Mouse (Mus musculus) spleen, adult 2 months (tissue): ENCODE measurements around the gene Lrrn3. TPM values are rescaled to one million over a fixed set of nuclear protein-coding genes. Genes with fewer than 3 reads are reported as not detected.

Source experiments
- DNase-seq, 2 experiments: peaks; one replicate each; pipeline versions ENCODE4 v3.0.0 to v3.0.0-alpha.2; 2012 to 2021; ENCODE audit warnings: low spot score in 2 of 2, low read depth in 1 of 2
- H3K27ac ChIP-seq: fragments of 200-500 bp; 2 replicates; pipeline ENCODE4 v1.5.1; 2012; ENCODE audit warnings: low read length, inconsistent platforms; ENCODE audit not compliant: insufficient read depth
- H3K27me3 ChIP-seq: fragments of 200-500 bp; 2 replicates; pipeline ENCODE4 v1.6.1; 2012; ENCODE audit warnings: mild to moderate bottlenecking, moderate library complexity, low read length, inconsistent platforms; ENCODE audit not compliant: control insufficient read depth, insufficient read depth
- H3K36me3 ChIP-seq: fragments of 200-500 bp; 2 replicates; pipeline ENCODE4 v1.6.1; 2012; ENCODE audit warnings: mild to moderate bottlenecking, low read length, inconsistent platforms; ENCODE audit not compliant: control insufficient read depth, insufficient read depth
- H3K4me1 ChIP-seq: fragments of 200-500 bp; 2 replicates; pipeline ENCODE4 v1.6.1; 2011; ENCODE audit warnings: inconsistent platforms; ENCODE audit not compliant: control insufficient read depth, insufficient read depth, insufficient read length
- H3K4me3 ChIP-seq: fragments of 200-500 bp; 2 replicates; pipeline ENCODE4 v1.5.1; 2011; ENCODE audit warnings: mild to moderate bottlenecking, inconsistent platforms; ENCODE audit not compliant: insufficient read depth, insufficient read length; ENCODE audit errors: extremely low read depth
- CTCF ChIP-seq: fragments of 200-500 bp; IDR thresholded peaks from 2 replicates; pipeline ENCODE4 v1.5.1; 2011; ENCODE audit warnings: mild to moderate bottlenecking, inconsistent platforms; ENCODE audit not compliant: insufficient read depth, insufficient read length, insufficient replicate concordance; ENCODE audit errors: extremely low read depth
- POLR2A ChIP-seq: fragments of 200-500 bp; IDR thresholded peaks from 2 replicates; pipeline ENCODE4 v1.6.1; 2011; ENCODE audit warnings: low read depth, low read length, inconsistent platforms
- WGBS: fragments of 180-500 bp; shearing (Covaris S2); methylation state at CpG from one replicate; pipeline ENCODE4 v1.1.7; 2018; 5-methylcytosine and 5-hydroxymethylcytosine counted together
- polyA plus RNA-seq: library from polyadenylated mRNA; depleted of rRNA; stranded (reverse); fragments of >200 nt; gene quantifications from 2 replicates; pipeline ENCODE4 v1.2.3, GENCODE M21; 2012

The Lrrn3 gene
- polyA plus RNA-seq, 1 experiment: 0.48 TPM

DNA sequence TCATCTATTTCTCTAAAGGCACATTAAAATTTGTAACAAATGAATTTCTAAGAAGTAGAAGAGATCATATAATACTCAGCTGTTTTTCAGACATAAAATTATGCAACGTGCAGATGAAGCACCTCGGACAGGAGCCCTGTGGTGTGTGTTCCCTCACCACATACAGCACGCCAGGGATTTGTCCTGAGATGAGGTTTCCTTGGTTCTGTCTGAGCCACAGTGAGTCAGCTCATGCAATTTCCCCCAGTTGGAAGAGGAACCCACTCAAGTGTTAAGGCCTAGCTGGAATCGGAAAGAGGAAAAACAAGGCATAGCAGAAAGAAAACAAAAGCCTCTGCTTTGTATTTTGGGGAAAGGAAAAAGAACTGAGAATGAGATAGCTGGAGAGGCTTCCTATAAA lies 22.4 kb upstream of the Lrrn3 start:
- H3K4me3 ChIP-seq: no peak overlapping the region
- no peak for DNase-seq

DNA sequence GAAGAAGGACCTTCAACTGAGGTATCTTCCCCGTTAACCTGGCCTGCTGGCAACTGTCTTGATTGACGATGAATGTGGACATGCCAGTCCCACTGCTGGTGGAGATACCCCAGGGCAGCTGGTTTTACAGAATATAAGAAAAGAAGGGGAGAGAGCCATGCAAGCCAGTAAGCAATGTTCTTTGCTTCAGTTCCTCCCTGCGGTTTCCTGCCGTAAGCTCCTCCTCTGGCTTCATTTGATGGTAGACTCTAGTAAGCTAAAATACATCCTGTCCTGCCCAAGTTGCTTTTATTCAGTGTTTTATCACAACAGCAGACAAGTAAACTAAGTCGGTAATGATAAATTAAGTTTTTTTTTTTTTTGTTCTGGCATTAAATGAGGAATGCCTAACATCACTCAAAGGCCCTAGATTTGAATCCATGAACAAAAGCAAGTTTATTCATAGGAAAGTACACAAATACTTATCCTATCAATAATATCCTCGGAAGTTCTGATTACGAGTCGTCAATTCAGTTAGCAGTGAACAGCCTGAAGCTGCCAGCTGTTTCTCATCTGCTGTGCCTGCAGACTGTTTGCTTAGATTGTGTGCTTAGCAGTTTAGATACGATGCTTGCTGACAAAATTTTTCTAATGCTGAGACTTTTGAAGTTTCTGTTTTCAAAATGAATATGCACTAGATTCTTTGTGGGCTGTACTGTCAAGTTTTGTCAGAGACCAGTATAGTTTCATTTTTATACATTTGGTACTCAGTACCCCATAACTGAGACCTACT lies 14.0 kb upstream of the Lrrn3 start:
- H3K27ac ChIP-seq: no peak overlapping the region
- H3K27me3 ChIP-seq: no peaks in the 10 kb centered on the region
- H3K4me1 ChIP-seq: peaks cover 3% of the 10 kb centered on the region; the same call in 1 of the 2 replicates
- DNase-seq: peak in 1 of 2 experiments; percentile 27
- no peaks in the 10 kb centered on the region for H3K36me3 ChIP-seq
- TF ChIP-seq CTCF: no peak
- TF ChIP-seq POLR2A: no peak
- WGBS: 50% methylated on average over 9 of the region's 9 CpGs
- no peak overlapping the region for H3K4me3 ChIP-seq

More for the DNA sequence above, 22.4 kb upstream of the Lrrn3 start:
- H3K27ac ChIP-seq: no peak overlapping the region
- TF ChIP-seq POLR2A: no peak
- no peak for TF ChIP-seq CTCF
- H3K4me1 ChIP-seq: no peaks in the 10 kb centered on the region
- H3K27me3 ChIP-seq: no peaks in the 10 kb centered on the region
- H3K36me3 ChIP-seq: no peaks in the 10 kb centered on the region
- WGBS: 72% methylated on average over 4 of the region's 4 CpGs

DNA sequence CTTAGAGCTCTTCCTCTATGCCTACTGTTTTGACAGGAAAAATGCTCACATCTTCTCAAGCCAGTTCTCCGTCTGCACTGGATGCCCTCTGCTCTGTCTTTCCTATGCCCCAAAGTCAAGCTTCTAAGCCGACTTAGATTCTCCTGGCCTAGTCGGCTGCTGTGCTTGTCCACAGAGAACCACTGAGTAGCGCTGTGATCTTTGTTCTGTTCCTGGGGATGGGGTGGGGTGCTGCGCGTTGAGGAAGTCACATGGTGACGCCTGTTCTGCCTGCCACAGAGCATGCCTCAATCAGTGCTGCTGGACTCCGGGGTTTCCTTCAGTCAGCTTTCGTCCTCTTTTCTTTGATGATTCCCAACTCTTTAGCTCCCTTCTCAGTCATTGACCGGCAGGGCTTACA lies 8.4 kb upstream of the Lrrn3 start:
- WGBS: 51% methylated on average over 10 of the region's 10 CpGs
- H3K27me3 ChIP-seq: no peaks in the 10 kb centered on the region
- H3K36me3 ChIP-seq: no peaks in the 10 kb centered on the region
- peak in 1 of 2 experiments; percentile 20 for DNase-seq
- H3K4me1 ChIP-seq: no peaks in the 10 kb centered on the region
- no peak overlapping the region for H3K4me3 ChIP-seq
- TF ChIP-seq POLR2A (no peak), CTCF (0 out of 2 replicates have a peak, but pooled peaks have one; percentile 1)
- H3K27ac ChIP-seq: no peak overlapping the region

DNA sequence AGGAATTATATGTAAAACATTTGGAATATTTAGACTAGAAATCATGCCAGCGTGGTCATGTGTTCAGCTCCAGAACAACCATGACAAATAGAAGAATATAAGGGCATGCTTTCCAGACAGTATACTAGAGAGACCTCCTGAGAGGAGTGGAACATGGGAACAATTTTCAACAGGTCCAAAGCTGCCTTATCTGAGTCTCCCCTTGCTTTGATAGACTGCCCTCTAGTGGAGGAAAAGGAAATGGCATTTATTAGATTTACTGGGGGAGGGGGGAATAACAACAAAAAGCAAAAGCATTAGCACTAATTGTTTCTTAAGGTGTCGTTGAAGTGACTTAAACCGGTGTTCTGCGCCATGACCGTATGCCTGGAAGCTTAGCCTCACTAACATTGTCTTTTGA lies 774 bp upstream of the Lrrn3 start:
- Histone ChIP-seq H3K4me3 (no peak overlapping the region), H3K36me3 (no peaks in the 10 kb centered on the region), H3K27me3 (peaks cover 2% of the 10 kb centered on the region; the same call in 1 of the 2 replicates), H3K4me1 (no peaks in the 10 kb centered on the region), H3K27ac (no peak overlapping the region)
- peak in 1 of 2 experiments; percentile 23 for DNase-seq
- 45% methylated on average over 5 of the region's 5 CpGs for WGBS
- TF ChIP-seq CTCF: 0 out of 2 replicates have a peak, but pooled peaks have one; percentile 7
- TF ChIP-seq POLR2A: no peak

DNA sequence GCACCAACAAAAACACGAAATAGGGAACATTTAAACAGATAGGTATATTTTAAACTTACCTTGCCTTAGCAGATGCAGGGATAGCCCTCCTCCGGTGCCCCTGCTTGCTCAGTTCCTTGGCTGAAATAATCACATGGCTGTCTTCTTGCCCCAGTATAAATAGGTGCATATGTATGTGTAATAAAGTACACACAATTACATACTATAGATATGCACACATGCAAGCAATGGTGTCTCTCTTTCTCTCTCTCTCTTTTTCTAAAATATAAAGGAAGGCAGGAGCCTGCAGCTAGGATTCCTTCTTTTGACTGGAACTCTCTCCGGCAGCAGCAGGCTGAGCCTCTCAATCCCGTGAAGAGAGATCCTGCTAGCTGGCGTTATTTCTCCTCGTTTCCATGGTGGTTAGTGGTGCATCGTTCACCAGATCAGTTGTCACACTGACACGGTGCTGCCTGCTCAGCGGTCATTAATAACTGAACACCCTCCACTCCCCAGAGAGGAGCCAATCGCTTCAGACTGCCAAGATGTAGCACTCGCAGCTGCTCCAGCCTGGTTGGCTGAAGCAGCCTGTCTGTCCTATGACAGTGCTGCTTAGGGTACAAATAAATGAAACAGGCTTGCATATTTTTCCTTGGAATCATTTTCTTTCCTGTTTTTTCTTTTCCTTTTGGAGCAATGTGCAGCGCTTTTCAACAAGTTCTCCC lies 567 bp downstream of the Lrrn3 start:
- WGBS: 19% methylated on average over 12 of the region's 12 CpGs
- Histone ChIP-seq H3K4me3 (peak overlapping the region; percentile 30; the same call in 1 of the 2 replicates), H3K27ac (no peak overlapping the region), H3K27me3 (peaks cover 2% of the 10 kb centered on the region; the same call in 1 of the 2 replicates), H3K4me1 (no peaks in the 10 kb centered on the region), H3K36me3 (no peaks in the 10 kb centered on the region)
- TF ChIP-seq POLR2A: no peak
- DNase-seq: no peak

DNA sequence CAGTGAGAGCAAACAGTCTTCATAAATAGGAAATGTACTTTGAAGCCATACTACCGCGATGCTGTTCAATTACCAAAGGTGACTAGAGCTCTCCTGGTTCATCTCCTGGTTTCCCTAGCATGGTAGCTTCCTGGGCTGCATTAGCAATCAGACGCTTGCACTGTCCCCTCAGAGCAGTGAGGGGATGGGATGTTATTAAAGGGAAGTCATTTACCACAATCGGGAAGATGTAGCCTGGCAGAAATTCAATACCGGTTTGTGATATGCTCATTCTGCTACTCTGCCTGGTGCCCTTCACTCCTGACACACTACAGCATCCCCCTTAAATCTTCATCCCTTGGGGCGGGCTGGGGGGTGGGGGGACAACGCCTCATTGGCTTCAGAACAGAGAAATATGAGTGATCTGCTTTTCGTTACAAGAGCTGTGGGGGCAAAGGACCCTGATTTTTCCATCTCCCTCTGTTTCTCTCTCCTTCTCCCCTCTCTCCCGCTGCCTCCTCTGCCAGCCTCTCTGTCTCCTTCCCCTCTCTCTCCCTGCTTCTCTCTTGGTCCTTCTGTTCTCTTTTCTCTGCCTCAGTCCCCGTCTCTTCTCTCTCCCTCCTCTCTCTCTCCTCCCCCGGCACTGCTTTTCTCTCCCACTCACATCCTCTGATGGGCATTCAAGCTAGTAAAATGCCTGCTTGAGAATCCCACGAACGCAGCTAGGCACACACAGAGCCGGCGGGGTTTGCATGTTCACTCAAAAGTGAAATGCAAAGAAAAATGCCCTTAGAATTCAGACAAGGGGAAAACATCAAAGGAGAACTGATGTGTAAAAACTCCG lies 1.3 kb downstream of the Lrrn3 start:
- 12% methylated on average over 16 of the region's 16 CpGs for WGBS
- no peak for DNase-seq

More for the DNA sequence above, 1.3 kb downstream of the Lrrn3 start:
- Histone ChIP-seq H3K36me3 (no peaks in the 10 kb centered on the region), H3K4me1 (no peaks in the 10 kb centered on the region), H3K27ac (no peak overlapping the region), H3K4me3 (peak overlapping the region; percentile 38; the same call in 1 of the 2 replicates), H3K27me3 (peaks cover 2% of the 10 kb centered on the region; the same call in 1 of the 2 replicates)
- TF ChIP-seq CTCF (no peak), POLR2A (no peak)
